Mouse (Mus musculus) erythroblast, embryonic 14.5 days (primary cell): ENCODE data around the gene Calcr. TPM values are rescaled to one million over a fixed set of nuclear protein-coding genes. Genes with fewer than 3 reads are reported as not detected.

ENCODE experiments used
- H3K27me3 ChIP-seq: 2 replicates; pipeline ENCODE4 v1.6.1; 2012; ENCODE audit warnings: inconsistent platforms; ENCODE audit not compliant: control insufficient read depth
- H3K36me3 ChIP-seq: 2 replicates; pipeline ENCODE4 v1.6.1; 2012; ENCODE audit warnings: mild to moderate bottlenecking, inconsistent platforms; ENCODE audit not compliant: control insufficient read depth
- H3K4me1 ChIP-seq: 2 replicates; pipeline ENCODE4 v1.6.1; 2012; ENCODE audit warnings: inconsistent platforms; ENCODE audit not compliant: control insufficient read depth
- H3K4me3 ChIP-seq: replicated peaks from 2 replicates; pipeline ENCODE3; 2012; ENCODE audit warnings: moderate library complexity, mild to moderate bottlenecking, inconsistent platforms
- H3K9me3 ChIP-seq: 2 replicates; pipeline ENCODE4 v1.6.1; 2012; ENCODE audit warnings: low read length, inconsistent platforms, mixed read lengths; ENCODE audit not compliant: control insufficient read depth
- GATA1 ChIP-seq: IDR thresholded peaks from 2 replicates; pipeline ENCODE4 v1.6.1; 2012; ENCODE audit warnings: low read length, inconsistent platforms, mixed read lengths
- TAL1 ChIP-seq: IDR thresholded peaks from 3 replicates; pipeline ENCODE4 v1.6.1; 2012; ENCODE audit warnings: low read length, inconsistent platforms, mixed read lengths
- polyA plus RNA-seq: library from polyadenylated mRNA; stranded (reverse); fragments of >175 nt; gene quantifications from 2 replicates; pipeline ENCODE4 v1.2.3, GENCODE M21; 2012

Calcr gene
- not detected in 2 replicates for polyA plus RNA-seq

DNA sequence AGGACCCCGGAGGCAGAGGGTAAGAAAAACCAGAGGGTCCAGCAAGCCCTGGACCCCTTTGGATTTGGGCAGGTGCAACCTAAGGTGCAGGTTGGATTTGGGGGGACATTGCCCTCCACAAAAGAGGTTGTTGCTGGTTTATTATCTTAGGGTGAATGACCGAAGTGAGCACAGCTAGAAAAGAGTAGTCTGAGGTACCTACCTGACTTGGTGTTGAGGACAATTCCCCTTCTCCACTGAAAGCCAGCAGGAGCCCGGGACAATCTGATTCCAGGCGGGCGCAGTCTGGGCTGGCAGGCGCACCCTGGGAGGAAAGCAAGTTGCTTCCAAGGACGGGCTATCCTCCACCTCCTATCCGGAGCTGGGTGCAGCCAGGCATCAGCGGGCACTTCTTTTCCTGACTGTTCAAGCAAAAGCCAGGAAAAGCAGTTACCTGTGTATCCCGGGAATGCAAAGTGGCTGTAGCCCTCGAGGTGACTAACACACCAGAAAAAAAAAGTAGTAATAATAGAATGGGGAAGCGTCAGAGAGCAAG, at the start of gene Calcr:
Gene Calcr (minus strand): TSS at position 485 of the 535 bp plus-strand sequence.
- Histone ChIP-seq H3K4me3 (no peak within 1 kb of the TSS), H3K27me3 (peaks cover 21% of the 10 kb centered on the region), H3K36me3 (no peaks in the 10 kb centered on the region), H3K4me1 (no peaks in the 10 kb centered on the region), H3K9me3 (no peaks in the 10 kb centered on the region)
- TF ChIP-seq TAL1 (no peak), GATA1 (no peak)

DNA sequence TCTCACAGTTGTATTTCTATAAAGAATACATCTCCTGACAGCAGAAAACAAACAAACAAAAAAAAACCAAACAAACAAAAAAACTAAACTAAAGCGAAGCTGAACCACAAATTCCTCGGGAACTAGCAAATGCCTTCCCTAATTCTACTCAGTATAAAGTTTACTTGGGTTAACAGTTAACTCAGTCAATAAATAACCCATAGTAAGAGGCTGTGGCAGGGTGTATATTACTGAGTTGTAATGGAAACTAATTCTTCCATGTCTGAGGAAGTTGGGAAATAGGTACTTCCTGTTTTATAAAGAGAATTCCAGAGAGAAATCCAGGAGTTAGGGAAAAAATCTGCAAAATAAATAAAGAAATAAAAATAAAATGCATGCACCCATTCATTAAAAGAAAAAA, 3.0 kb upstream of the Calcr start:
- H3K4me3 ChIP-seq: no peak overlapping the region

DNA sequence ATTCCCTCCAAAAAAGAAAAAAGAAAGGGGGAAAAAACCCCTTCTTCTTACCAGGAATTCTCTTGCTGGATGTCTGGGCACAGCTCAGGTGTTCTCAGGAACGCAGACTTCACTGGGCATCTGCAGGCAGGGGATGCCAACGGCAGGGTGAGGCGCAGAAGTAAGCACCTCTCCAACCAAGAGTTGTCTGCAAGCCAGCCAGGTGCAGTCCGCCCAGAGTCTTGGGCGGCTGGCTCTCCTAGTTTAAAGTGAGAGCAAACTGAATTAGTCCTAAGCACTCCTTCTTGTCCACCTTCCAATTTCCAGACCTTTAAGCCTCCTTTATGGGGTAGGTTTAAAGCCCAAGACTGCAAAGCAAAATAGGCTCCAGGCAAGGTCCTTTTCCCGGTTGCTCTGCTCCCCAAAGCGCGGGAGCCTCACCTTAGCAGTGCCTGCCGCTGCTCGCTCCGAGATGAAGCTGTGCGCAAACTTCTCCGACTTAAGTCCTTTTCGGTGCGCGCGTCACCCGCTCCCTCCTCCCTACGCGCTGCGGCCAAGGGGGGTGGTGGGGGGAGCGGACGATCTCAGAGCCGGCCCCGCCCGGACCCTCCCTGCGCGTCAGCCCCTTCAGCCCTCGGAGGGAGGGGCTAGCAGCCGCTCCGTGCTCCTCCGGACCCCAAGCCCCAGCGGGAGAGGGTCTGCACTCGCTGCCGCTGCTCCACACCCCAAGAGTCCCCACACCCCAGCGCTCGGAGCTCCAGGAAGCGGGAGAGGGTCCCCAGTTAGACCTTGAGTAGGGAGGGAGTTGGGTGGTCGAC, 1.1 kb downstream of the Calcr start:
- H3K9me3 ChIP-seq: no peaks in the 10 kb centered on the region
- TF ChIP-seq GATA1 (no peak), TAL1 (no peak)
- no peaks in the 10 kb centered on the region for H3K36me3 ChIP-seq
- H3K4me1 ChIP-seq: no peaks in the 10 kb centered on the region
- peaks cover 21% of the 10 kb centered on the region for H3K27me3 ChIP-seq
- H3K4me3 ChIP-seq: no peak overlapping the region

More for the DNA sequence above, 3.0 kb upstream of the Calcr start:
- Histone ChIP-seq H3K9me3 (no peaks in the 10 kb centered on the region), H3K36me3 (no peaks in the 10 kb centered on the region), H3K4me1 (no peaks in the 10 kb centered on the region), H3K27me3 (peaks cover 21% of the 10 kb centered on the region)
- TF ChIP-seq TAL1: no peak
- TF ChIP-seq GATA1: no peak

GRCm38 (mm10) chr6:3751576-3751975, 12.9 kb downstream of the Calcr start:
- TF ChIP-seq TAL1: no peak
- H3K9me3 ChIP-seq: no peaks in the 10 kb centered on the region
- no peaks in the 10 kb centered on the region for H3K27me3 ChIP-seq
- no peaks in the 10 kb centered on the region for H3K36me3 ChIP-seq
- H3K4me3 ChIP-seq: no peak overlapping the region
- H3K4me1 ChIP-seq: no peaks in the 10 kb centered on the region

DNA sequence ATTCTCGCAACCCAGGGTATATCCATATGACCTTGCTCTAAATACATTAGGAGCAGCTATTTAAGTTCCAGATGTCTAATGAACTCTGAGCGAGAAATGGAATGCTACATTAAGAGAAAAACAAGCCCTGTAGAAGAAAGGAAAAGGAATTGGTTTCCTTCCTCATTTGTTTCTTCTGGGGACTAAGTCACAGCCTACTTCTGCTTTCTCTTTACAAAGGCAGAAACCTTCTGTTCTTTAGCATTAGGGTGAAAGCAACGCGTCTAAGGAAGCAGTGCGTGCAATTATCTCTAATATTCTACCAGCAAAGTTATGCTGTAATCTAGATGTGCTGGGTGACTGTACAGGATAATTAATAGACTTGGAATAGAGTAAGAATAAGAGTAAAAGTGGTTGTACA, 14.9 kb downstream of the Calcr start:
- no peaks in the 10 kb centered on the region for H3K36me3 ChIP-seq
- no peaks in the 10 kb centered on the region for H3K4me1 ChIP-seq
- TF ChIP-seq TAL1: no peak
- no peak for TF ChIP-seq GATA1

GRCm38 (mm10) chr6:3745546-3745945, 19.0 kb downstream of the Calcr start:
- Histone ChIP-seq H3K4me1 (no peaks in the 10 kb centered on the region), H3K36me3 (no peaks in the 10 kb centered on the region), H3K9me3 (no peaks in the 10 kb centered on the region), H3K27me3 (no peaks in the 10 kb centered on the region; the same call in 1 of the 2 replicates), H3K4me3 (no peak overlapping the region)
- no peak for TF ChIP-seq TAL1
- TF ChIP-seq GATA1: no peak

More for the DNA sequence above, 14.9 kb downstream of the Calcr start:
- Histone ChIP-seq H3K9me3 (no peaks in the 10 kb centered on the region), H3K4me3 (no peak overlapping the region), H3K27me3 (no peaks in the 10 kb centered on the region)

DNA sequence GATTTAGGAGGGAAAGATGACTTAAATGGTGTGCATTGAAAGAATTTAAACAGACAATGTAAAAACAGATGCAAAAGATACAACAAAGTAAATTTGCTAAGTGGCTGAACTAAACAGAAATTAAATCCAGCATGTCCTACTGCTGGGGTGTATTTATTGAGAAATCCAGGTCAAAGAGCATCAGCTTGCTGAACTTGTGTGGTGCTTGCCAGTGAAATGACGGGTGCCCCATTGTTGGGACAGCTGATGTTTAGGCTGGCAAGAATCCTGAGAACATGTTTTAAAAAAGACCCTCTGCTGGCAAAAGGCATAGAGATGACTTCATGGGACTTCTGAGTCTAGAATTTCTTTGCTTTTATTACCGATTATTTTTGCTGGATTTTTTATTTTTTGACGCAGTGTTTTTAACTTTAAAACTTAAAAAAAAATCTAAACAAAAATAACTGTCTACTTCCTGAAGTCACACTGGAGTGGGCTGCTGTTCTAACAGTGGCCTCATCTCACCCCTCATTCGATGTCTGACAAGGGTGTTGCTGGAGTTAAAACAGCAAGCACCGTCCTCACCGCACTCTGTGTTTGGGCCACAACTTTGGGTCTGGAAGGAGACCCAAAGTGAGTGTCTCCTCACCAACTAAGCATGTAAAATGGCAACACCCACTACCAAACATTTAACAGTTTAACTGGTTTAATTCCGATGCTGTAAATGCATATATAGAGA, 22.4 kb downstream of the Calcr start:
- H3K27me3 ChIP-seq: no peaks in the 10 kb centered on the region; the same call in 1 of the 2 replicates
- no peaks in the 10 kb centered on the region for H3K4me1 ChIP-seq
- TF ChIP-seq TAL1 (no peak), GATA1 (no peak)
- no peaks in the 10 kb centered on the region for H3K36me3 ChIP-seq
- H3K4me3 ChIP-seq: no peak overlapping the region
- H3K9me3 ChIP-seq: no peaks in the 10 kb centered on the region

DNA sequence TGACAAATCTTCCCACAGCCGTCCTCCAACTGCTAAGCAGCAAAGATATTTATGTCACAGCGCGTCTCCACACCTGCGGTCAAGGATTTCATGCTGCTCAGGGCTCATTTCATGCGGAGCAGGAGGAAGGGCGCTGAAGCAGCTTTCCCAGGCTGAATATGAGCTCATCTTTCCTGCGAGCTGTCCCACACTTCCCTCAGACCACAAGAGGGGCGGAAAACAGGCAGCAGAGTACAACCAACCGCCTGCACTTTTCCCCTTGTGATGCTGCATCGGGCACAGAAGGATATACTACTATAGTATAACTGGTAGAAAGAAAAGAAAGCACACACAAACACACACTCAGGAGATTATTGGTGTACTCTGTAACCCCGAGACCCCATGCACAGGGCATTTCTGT, 23.2 kb downstream of the Calcr start:
- Histone ChIP-seq H3K4me1 (no peaks in the 10 kb centered on the region), H3K4me3 (no peak overlapping the region), H3K36me3 (no peaks in the 10 kb centered on the region), H3K9me3 (no peaks in the 10 kb centered on the region), H3K27me3 (no peaks in the 10 kb centered on the region; the same call in 1 of the 2 replicates)
- TF ChIP-seq TAL1 (no peak), GATA1 (no peak)

- no peaks in the 10 kb centered on the region for H3K9me3 ChIP-seq
- H3K36me3 ChIP-seq: no peaks in the 10 kb centered on the region
- H3K27me3 ChIP-seq: no peaks in the 10 kb centered on the region
- TF ChIP-seq GATA1: no peak
- no peak for TF ChIP-seq TAL1
- no peaks in the 10 kb centered on the region for H3K4me1 ChIP-seq
- no peak overlapping the region for H3K4me3 ChIP-seq
Observed at GRCm38 (mm10) chr6:3730246-3730867, 34.2 kb downstream of the Calcr start.
